Mouse (Mus musculus) midbrain, embryonic 16.5 days (tissue): ENCODE measurements around the gene Lmf1. TPM values are rescaled to one million over a fixed set of nuclear protein-coding genes. Genes with fewer than 3 reads are reported as not detected.

Source experiments
- ATAC-seq: fragments of 200-750 bp; cut with Nextera tagmentation; 2 replicates; pipeline ENCODE4 v1.8.0; 2017; ENCODE audit warnings: moderate TSS enrichment
- H3K27ac ChIP-seq: fragments of 300-500 bp; sonication (generic); 2 replicates; pipeline ENCODE4 v1.5.1; 2014; ENCODE audit warnings: mild to moderate bottlenecking, low read length, mixed read lengths
- H3K27me3 ChIP-seq: fragments of 300-500 bp; sonication (generic); 2 replicates; pipeline ENCODE4 v1.6.1; 2014; ENCODE audit warnings: low read depth, low read length, mixed read lengths; ENCODE audit not compliant: control insufficient read depth, insufficient read depth
- H3K36me3 ChIP-seq: fragments of 300-500 bp; sonication (generic); 2 replicates; pipeline ENCODE4 v1.6.1; 2014; ENCODE audit warnings: mild to moderate bottlenecking, low read length, moderate library complexity, mixed read lengths; ENCODE audit not compliant: control insufficient read depth, insufficient read depth
- H3K4me1 ChIP-seq: fragments of 300-500 bp; sonication (generic); 2 replicates; pipeline ENCODE4 v1.6.1; 2014; ENCODE audit warnings: mild to moderate bottlenecking, low read length, mixed read lengths; ENCODE audit not compliant: control insufficient read depth, insufficient read depth
- H3K4me2 ChIP-seq: fragments of 300-500 bp; sonication (generic); 2 replicates; pipeline ENCODE4 v1.6.1; 2014; ENCODE audit warnings: mild to moderate bottlenecking, low read length, mixed read lengths
- H3K4me3 ChIP-seq: fragments of 300-500 bp; sonication (generic); 2 replicates; pipeline ENCODE4 v1.5.1; 2014; ENCODE audit warnings: low read depth, mild to moderate bottlenecking, low read length, moderate library complexity, mixed read lengths
- H3K9ac ChIP-seq: fragments of 300-500 bp; sonication (generic); 2 replicates; pipeline ENCODE4 v1.6.1; 2014; ENCODE audit warnings: low read depth, low read length, mixed read lengths
- H3K9me3 ChIP-seq: fragments of 300-500 bp; sonication (generic); replicated peaks from 2 replicates; pipeline ENCODE4 v1.6.1; 2014; ENCODE audit warnings: mild to moderate bottlenecking, low read length, mixed read lengths; ENCODE audit not compliant: control insufficient read depth, poor library complexity, severe bottlenecking
- WGBS: fragments of 180-500 bp; shearing (Covaris S2); extraction: QIAGEN DNeasy Blood & Tissue Kit; methylation state at CpG from one replicate; pipeline ENCODE4 v1.1.7; 2014; 5-methylcytosine and 5-hydroxymethylcytosine counted together
- polyA plus RNA-seq: library from polyadenylated mRNA; unstranded; fragments of >200 nt; fragmentation: Nextera tagmentation; extraction: Ambion mirVana; gene quantifications from 2 replicates; pipeline ENCODE4 v1.2.1, GENCODE M21; 2015

Lmf1 gene
- polyA plus RNA-seq, 1 experiment from 2014 or later = 20.4 TPM

DNA sequence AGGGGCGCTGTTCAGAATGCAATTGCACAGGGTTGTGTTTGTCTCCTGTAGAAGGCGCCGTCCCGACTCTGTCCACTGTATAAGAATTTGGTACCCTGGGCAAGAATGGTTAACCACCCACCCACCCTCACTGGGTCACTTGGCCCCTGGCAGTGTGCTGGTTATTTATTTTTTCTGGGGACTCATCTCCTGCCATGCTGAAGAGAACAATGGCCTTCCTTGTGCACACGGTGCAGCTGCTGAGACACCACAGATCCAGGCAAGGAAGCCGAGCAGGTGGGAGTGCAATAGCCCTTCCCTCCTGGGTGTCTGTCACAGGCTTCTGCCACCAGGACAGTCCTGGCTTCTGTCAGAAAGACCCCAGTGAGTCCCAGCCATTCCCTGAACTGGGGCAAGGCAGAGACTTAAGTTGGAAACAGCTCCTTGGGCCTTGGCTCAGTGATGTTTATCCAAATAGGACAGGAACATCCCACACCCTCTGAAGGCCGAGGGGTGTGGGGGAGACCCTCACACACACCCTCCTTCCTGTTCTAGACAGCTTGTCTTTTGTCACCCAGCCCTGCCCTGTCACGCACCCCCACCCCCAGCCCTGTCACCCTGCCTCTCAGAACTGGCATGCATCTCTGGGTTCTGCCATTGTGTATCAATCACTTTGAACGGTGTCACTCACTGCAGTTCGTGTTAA lies 30.1 kb downstream of the Lmf1 start:
- no peaks in the 10 kb centered on the region for H3K36me3 ChIP-seq
- H3K27me3 ChIP-seq = no peaks in the 10 kb centered on the region
- 59% methylated on average over 10 of the region's 10 CpGs for WGBS
- H3K9ac ChIP-seq = 0 out of 2 replicates have a peak overlapping the region, but pooled peaks have one; percentile 32
- no peak overlapping the region for H3K4me2 ChIP-seq
- H3K27ac ChIP-seq = peak overlapping the region; percentile 47
- 0 out of 2 replicates have a peak, but pooled peaks have one; percentile 30 for ATAC-seq
- peaks cover 12% of the 10 kb centered on the region; the same call in 1 of the 2 replicates for H3K4me1 ChIP-seq
- no peaks in the 10 kb centered on the region for H3K9me3 ChIP-seq
- no peak overlapping the region for H3K4me3 ChIP-seq

DNA sequence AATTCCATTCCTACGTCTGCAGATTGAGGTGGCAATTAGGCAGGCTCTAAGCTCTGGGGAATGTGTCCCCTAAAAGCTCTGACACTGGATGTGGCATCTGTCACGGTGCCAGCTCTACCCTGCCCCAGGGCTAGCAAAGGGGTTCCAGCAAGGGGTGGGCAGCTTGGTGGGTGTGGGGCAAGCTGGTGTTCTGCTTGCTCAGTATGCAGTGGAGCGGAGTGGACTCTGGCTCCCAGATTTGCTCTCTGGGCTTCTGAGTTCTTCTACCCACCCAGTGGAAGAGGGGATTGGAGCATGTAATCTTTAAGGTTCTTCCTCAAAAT lies 30.6 kb downstream of the Lmf1 start:
- Histone ChIP-seq H3K9me3 (no peaks in the 10 kb centered on the region), H3K4me2 (no peak overlapping the region), H3K27ac (peak overlapping the region; percentile 47), H3K4me1 (peaks cover 12% of the 10 kb centered on the region; the same call in 1 of the 2 replicates), H3K27me3 (no peaks in the 10 kb centered on the region), H3K36me3 (no peaks in the 10 kb centered on the region), H3K4me3 (no peak overlapping the region), H3K9ac (no peak overlapping the region)
- 0 out of 2 replicates have a peak, but pooled peaks have one; percentile 23 for ATAC-seq
- WGBS = 34% methylated on average over 3 of the region's 3 CpGs

DNA sequence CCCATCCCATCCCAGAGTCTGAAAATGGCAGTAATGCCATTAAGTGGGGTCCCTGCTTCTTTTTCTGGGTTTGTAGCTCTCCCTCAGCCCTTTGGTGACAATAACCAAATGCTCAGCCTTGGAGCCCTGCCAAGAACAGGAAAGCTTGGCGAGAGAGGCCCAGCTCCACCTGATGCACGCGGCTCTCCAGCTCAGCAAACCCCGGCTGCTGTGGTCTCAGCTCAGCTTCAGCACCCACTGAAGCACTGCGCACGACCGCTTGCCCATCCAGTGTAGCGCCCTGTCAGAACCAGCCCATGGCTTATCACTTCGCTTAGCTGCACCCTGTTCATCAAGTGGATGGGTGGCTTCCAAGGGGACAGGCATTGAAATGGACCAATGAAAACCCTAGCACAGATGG lies 31.3 kb downstream of the Lmf1 start:
- WGBS = 52% methylated on average over 9 of the region's 9 CpGs
- no peaks in the 10 kb centered on the region for H3K36me3 ChIP-seq

DNA sequence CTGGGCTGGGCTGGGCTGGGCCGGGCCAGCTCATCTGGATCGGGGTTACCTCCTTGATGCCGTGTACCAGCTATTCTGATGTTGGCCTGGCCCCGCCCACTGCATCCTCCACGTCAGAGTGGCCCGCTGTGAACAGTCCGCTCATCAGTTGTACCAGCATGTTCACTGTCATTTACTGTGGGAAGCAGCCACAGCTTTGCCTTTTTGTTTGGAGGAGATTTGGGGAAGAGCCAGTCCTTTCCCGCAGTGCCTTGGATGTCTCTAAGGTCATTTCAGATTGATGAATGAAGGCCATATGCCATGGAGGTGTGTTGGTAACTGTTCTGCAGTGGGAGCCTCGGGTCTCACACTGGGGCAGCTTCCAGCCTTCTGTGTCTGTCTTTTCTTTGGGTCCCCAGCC lies 33.7 kb downstream of the Lmf1 start:
- H3K27ac ChIP-seq = no peak overlapping the region

More for the DNA sequence above, 31.3 kb downstream of the Lmf1 start:
- H3K4me2 ChIP-seq = no peak overlapping the region
- H3K4me1 ChIP-seq = peaks cover 12% of the 10 kb centered on the region; the same call in 1 of the 2 replicates
- peak overlapping the region; percentile 47; the same call in 1 of the 2 replicates for H3K27ac ChIP-seq
- H3K9me3 ChIP-seq = no peaks in the 10 kb centered on the region
- H3K27me3 ChIP-seq = no peaks in the 10 kb centered on the region
- H3K9ac ChIP-seq = no peak overlapping the region
- peak; percentile 46 for ATAC-seq
- no peak overlapping the region for H3K4me3 ChIP-seq

DNA sequence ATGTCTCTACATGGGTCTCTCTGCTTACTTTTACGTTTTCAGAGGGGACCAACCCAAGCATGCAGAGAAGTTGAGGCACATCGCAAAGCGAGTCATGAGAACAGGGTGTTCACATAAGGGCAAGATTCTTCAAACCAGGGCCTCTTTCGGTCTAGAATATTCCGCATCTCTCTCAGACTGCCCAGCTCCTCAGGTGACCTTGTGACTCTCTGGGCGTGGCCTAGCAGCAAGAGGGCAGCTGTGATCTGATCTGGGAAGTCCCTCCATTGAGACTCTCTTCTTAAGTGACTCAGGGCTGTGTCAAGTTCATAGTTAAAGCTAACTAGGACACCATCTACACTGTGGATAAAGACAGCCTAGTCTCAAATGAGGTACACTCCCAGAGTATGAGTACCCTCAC lies 34.4 kb downstream of the Lmf1 start:
- H3K4me1 ChIP-seq = peaks cover 16% of the 10 kb centered on the region
- 94% methylated on average over 6 of the region's 6 CpGs for WGBS
- no peak overlapping the region for H3K4me3 ChIP-seq
- H3K36me3 ChIP-seq = no peaks in the 10 kb centered on the region
- no peak for ATAC-seq
- no peak overlapping the region for H3K27ac ChIP-seq
- no peak overlapping the region for H3K4me2 ChIP-seq
- H3K27me3 ChIP-seq = no peaks in the 10 kb centered on the region
- H3K9me3 ChIP-seq = no peaks in the 10 kb centered on the region
- H3K9ac ChIP-seq = no peak overlapping the region

More for the DNA sequence above, 33.7 kb downstream of the Lmf1 start:
- H3K4me2 ChIP-seq = no peak overlapping the region
- H3K4me3 ChIP-seq = no peak overlapping the region
- H3K9me3 ChIP-seq = no peaks in the 10 kb centered on the region
- no peak for ATAC-seq
- no peaks in the 10 kb centered on the region for H3K27me3 ChIP-seq
- H3K4me1 ChIP-seq = peaks cover 12% of the 10 kb centered on the region; the same call in 1 of the 2 replicates
- no peaks in the 10 kb centered on the region for H3K36me3 ChIP-seq
- 81% methylated on average over 9 of the region's 9 CpGs for WGBS
- H3K9ac ChIP-seq = no peak overlapping the region

DNA sequence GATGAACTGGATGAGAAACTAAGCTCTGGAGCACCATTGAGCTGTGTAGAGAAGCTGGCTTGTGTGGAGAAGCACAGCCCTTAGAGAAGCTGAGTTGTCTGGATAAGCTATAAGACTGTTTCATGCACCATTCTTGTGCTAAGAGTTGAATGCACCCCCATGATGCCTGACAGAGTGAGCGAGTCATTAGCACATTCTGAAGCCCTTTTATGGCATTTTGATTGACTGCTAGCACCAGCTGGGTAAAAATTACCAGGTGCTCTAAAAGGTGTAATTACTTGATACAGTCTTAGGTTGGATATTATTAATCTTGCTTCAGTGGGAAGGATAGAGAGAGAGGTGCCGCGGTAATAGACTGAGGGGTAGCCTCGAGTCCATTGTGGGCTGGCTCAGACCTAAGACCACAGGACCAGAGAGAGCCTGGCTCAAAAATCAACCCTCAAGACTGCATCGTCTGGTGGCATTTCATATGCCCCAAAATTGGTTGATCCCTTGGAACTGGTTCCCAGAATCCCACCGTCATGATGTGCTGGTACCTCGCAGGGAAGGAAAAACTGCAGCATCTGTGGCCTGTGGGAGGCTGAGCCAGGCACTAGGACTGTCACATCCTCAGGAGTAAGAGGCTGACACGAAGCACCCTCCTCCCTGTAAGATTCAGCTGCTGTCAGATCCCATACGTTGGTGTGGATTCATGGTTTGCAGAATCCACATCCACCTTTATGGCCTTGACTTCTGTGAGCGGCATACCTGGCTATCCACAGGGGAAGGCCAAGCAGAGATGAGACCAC lies 36.0 kb downstream of the Lmf1 start:
- Histone ChIP-seq H3K27ac (no peak overlapping the region), H3K27me3 (no peaks in the 10 kb centered on the region), H3K4me3 (no peak overlapping the region), H3K9me3 (no peaks in the 10 kb centered on the region), H3K4me1 (peaks cover 14% of the 10 kb centered on the region), H3K9ac (no peak overlapping the region), H3K36me3 (no peaks in the 10 kb centered on the region), H3K4me2 (no peak overlapping the region)
- WGBS = 93% methylated on average over 10 of the region's 10 CpGs
- no peak for ATAC-seq

DNA sequence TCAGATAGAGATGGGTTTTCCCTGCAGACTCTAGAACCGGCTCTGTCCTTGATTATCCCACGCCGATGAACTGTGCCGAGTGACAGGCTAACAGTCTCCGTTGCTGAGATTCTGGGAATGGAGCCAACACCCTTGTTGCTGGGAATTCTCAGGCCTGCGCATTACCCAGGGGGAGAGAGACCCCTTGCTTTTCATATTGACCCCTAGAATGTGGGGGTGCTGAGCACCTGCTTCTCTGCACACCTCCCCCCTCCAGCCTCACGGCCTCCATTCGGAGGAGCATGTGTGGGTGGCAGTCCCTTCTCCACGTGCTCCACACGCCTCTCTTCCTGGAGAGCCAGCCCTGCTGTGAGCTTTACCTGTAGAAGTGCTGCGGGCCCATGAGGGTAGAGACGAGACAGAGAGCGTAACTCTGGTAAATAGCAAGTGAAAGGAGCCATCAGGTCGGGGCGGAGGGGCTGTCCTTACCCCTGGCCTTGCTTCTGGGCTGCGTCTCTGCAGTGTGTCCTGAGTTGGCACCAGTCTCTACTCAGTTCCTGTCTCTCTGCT lies 39.7 kb downstream of the Lmf1 start:
- Histone ChIP-seq H3K27me3 (no peaks in the 10 kb centered on the region), H3K27ac (peak overlapping the region; percentile 50), H3K9ac (peak overlapping the region; percentile 10; the same call in 1 of the 2 replicates), H3K4me2 (0 out of 2 replicates have a peak overlapping the region, but pooled peaks have one; percentile 8), H3K4me3 (no peak overlapping the region), H3K4me1 (peaks cover 9% of the 10 kb centered on the region), H3K9me3 (no peaks in the 10 kb centered on the region), H3K36me3 (no peaks in the 10 kb centered on the region)
- ATAC-seq = peak; percentile 64; the same call in 1 of the 2 replicates
- 44% methylated on average over 16 of the region's 16 CpGs for WGBS

DNA sequence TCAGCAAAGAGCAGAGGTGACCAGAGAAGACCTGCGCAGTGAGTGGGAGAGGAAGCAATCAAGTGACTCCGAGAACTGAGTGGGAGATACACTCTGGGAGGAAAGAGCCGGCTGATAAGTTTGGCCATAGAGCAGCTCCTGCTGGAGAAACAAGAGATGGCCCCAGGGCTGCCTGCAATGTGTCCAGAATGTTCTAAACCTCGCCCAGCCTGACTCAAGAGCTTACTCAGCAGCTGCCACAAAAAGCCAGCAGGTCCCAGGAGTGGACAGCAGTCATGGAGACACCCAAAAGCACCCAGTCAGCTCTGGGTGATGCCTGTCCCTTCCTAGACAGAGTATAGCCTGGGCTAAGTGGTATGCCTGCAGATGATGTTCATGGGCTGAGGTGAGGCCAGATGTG lies 44.6 kb downstream of the Lmf1 start:
- WGBS = 92% methylated on average over 4 of the region's 4 CpGs
- peaks cover 13% of the 10 kb centered on the region for H3K4me1 ChIP-seq
- ATAC-seq = no peak
- H3K27ac ChIP-seq = no peak overlapping the region
- H3K36me3 ChIP-seq = no peaks in the 10 kb centered on the region
- no peaks in the 10 kb centered on the region for H3K9me3 ChIP-seq
- H3K4me3 ChIP-seq = no peak overlapping the region
- no peak overlapping the region for H3K4me2 ChIP-seq
- no peak overlapping the region for H3K9ac ChIP-seq
- H3K27me3 ChIP-seq = no peaks in the 10 kb centered on the region
